Mouse (Mus musculus) right cerebral cortex, postnatal 14 days (tissue): ENCODE measurements around the gene Gm30191.
"Not testable (repeated sequence)": the region's sequence is repeated elsewhere in the genome, so short reads cannot be mapped to it uniquely, and the experiment has no call there.

Source experiments
- DNase-seq: peaks from one replicate; pipeline ENCODE4 v3.0.0; 2022

Gm30191 gene

GRCm38 (mm10) chr4:134287575-134288025 is 40.9 kb downstream of the Gm30191 start, which contains the start of gene Pdik1l:
TSS of gene Pdik1l (minus strand) at chr4:134287895.
- peak; percentile 73 for DNase-seq

DNA sequence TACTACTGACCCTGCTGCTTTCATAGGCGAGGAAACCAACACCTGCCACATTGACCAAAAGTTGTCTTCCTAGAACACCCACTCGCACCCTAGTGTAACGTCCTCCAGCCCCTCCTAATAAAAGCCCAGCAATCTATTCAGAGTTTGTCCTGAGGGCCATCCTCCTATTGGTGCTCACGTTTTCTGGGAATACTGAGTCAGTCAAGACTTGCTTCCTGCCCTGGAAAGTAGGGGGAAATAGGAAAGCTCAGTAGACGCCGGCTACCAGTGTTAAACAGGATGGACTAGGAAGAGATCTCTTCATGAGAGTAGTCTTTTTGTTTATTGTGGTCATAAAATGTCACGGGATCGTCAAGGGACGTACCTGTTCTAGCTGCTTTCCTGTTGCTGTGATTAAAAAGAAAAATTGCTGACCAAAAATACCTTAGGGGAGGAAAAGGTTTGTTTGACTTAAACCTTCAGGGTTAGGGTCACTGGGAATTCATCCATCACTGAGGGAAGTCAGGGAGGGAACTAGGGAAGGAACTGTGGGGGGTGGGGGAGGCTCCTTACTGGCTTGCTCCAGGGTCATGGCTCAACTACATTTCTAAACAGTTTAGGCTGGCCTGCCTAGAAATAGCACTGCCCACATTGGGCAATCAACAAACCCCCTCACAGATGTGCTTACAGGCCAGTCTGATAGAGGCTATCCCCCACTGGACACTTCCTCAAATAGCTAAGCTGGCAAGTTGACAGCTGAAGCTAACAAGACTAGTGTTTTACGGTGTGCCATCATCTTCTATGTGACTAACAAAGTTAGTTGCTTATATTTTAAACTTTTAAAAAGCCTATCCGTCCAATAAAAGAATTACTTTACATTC is 41.9 kb downstream of the Gm30191 start:
- no peak for DNase-seq

GRCm38 (mm10) chr4:134292067-134292466 is 45.3 kb downstream of the Gm30191 start:
- DNase-seq, result peak; percentile 62

- no peak for DNase-seq
Measured at GRCm38 (mm10) chr4:134293061-134293691, 46.4 kb downstream of the Gm30191 start.

GRCm38 (mm10) chr4:134293692-134294163 is 47.0 kb downstream of the Gm30191 start:
- no peak for DNase-seq

- not testable (repeated sequence) for DNase-seq
Measured at GRCm38 (mm10) chr4:134296096-134296495, 49.4 kb downstream of the Gm30191 start.

GRCm38 (mm10) chr4:134296523-134296922 is 49.8 kb downstream of the Gm30191 start:
- DNase-seq, result no peak

- no peak for DNase-seq
Measured at GRCm38 (mm10) chr4:134297369-134297768, 50.6 kb downstream of the Gm30191 start.

DNA sequence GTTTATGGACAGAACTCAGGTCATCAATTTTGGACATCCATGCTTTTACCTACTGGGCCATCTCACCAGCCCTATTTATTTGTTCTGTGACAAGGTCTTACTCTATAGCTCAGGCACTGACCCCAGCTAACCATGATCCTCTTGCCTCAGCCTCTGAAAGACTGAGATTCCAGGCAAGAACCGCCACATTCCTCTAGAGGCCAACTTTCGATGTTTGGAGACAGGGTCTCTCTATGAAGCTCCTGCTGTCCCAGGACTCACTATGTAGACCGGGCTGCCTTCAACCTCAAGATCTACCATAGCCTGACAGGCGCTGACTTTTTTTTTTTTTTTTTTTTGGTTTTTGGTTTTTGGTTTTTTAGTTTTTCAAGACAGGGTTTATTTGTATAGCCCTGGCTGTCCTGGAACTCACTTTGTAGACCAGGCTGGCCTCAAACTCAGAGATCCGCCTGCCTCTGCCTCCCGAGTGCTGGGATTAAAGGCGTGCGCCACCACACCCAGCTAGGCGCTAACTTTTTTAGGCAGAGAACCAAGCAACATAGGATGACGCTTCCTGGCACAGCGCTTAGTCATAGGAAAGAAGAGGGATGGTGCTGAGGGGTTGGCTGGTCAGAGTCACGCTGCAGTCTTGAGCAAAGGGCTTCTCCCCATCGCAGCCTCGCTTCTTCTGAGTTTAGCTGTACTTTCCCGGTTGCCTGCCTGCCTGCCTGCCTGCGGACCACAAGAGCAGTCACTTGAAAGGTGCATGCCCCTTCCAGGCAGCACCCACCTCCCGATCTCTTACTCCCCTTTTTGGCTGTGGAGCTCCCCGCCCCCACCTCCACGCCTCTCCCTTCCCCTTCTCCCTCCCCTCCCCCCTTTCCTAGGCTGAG is 52.1 kb downstream of the Gm30191 start:
- DNase-seq, result no peak

DNA sequence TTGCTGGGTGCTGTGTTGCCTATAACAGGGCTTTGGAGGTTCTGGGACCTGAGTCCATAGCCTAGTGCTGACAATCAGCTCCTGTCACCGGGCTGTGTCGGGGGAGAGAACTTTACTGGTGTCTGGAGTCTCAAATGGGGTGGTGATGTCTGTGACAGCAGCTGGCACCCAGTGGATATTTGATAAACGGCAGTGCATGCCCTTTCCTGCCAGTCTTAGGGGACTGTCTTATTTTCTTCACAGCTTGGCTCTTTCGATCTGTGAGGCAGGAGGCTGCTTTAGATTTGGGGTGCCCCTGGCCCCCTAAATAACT is 52.7 kb downstream of the Gm30191 start:
- DNase-seq, result no peak
